Mouse (Mus musculus): ENCODE data around the gene Erbin.

Gene Erbin

GRCm38 (mm10) chr13:103914114-103914736 lies 6.1 kb downstream of the Erbin start:
- DNase-seq (ENCODE audit: low read depth in 1 of 2, low spot score in 2 of 2): no peak

- no peak for DNase-seq (ENCODE audit: low read depth in 1 of 2, low spot score in 2 of 2)
Observed at GRCm38 (mm10) chr13:103912351-103912750, 8.0 kb downstream of the Erbin start.

GRCm38 (mm10) chr13:103910598-103910997 lies 9.7 kb downstream of the Erbin start:
- DNase-seq (ENCODE audit: low read depth in 1 of 2, low spot score in 2 of 2): no peak

- no peak for DNase-seq (ENCODE audit: low read depth in 1 of 2, low spot score in 2 of 2)
Observed at GRCm38 (mm10) chr13:103909894-103910293, 10.4 kb downstream of the Erbin start.

- no peak for DNase-seq (ENCODE audit: low read depth in 1 of 2, low spot score in 2 of 2)
Observed at GRCm38 (mm10) chr13:103900015-103900414, 20.3 kb downstream of the Erbin start.

GRCm38 (mm10) chr13:103897606-103898005 lies 22.7 kb downstream of the Erbin start:
- DNase-seq (ENCODE audit: low read depth in 1 of 2, low spot score in 2 of 2): no peak

GRCm38 (mm10) chr13:103893065-103893464 lies 27.2 kb downstream of the Erbin start:
- no peak for DNase-seq (ENCODE audit: low read depth in 1 of 2, low spot score in 2 of 2)

- DNase-seq (ENCODE audit: low read depth in 1 of 2, low spot score in 2 of 2): no peak
Observed at GRCm38 (mm10) chr13:103890038-103890437, 30.3 kb downstream of the Erbin start.

- no peak for DNase-seq (ENCODE audit: low read depth in 1 of 2, low spot score in 2 of 2)
Observed at GRCm38 (mm10) chr13:103886503-103886902, 33.8 kb downstream of the Erbin start.

- DNase-seq (ENCODE audit: low read depth in 1 of 2, low spot score in 2 of 2): no peak
Observed at GRCm38 (mm10) chr13:103881200-103881599, 39.1 kb downstream of the Erbin start.

GRCm38 (mm10) chr13:103876743-103877142 lies 43.6 kb downstream of the Erbin start:
- no peak for DNase-seq (ENCODE audit: low read depth in 1 of 2, low spot score in 2 of 2)

- no peak for DNase-seq (ENCODE audit: low read depth in 1 of 2, low spot score in 2 of 2)
Observed at GRCm38 (mm10) chr13:103875823-103876514, 44.3 kb downstream of the Erbin start.

- no peak for DNase-seq (ENCODE audit: low read depth in 1 of 2, low spot score in 2 of 2)
Observed at GRCm38 (mm10) chr13:103870786-103871185, 49.5 kb downstream of the Erbin start.

- DNase-seq (ENCODE audit: low read depth in 1 of 2, low spot score in 2 of 2): no peak
Observed at GRCm38 (mm10) chr13:103870117-103870516, 50.2 kb downstream of the Erbin start.

- no peak for DNase-seq (ENCODE audit: low read depth in 1 of 2, low spot score in 2 of 2)
Observed at GRCm38 (mm10) chr13:103868875-103869274, 51.4 kb downstream of the Erbin start.

- no peak for DNase-seq (ENCODE audit: low read depth in 1 of 2, low spot score in 2 of 2)
Observed at GRCm38 (mm10) chr13:103862041-103862440, 58.3 kb downstream of the Erbin start.

- no peak for DNase-seq (ENCODE audit: low read depth in 1 of 2, low spot score in 2 of 2)
Observed at GRCm38 (mm10) chr13:103859041-103859440, 61.3 kb downstream of the Erbin start.

- no peak for DNase-seq (ENCODE audit: low read depth in 1 of 2, low spot score in 2 of 2)
Observed at GRCm38 (mm10) chr13:103847614-103848013, 72.7 kb downstream of the Erbin start.

- DNase-seq (ENCODE audit: low read depth in 1 of 2, low spot score in 2 of 2): no peak
Observed at GRCm38 (mm10) chr13:103841287-103842201, 78.8 kb downstream of the Erbin start.

- no peak for DNase-seq (ENCODE audit: low read depth in 1 of 2, low spot score in 2 of 2)
Observed at GRCm38 (mm10) chr13:103838619-103839018, 81.7 kb downstream of the Erbin start.

GRCm38 (mm10) chr13:103829623-103830135 lies 90.6 kb downstream of the Erbin start:
- no peak for DNase-seq (ENCODE audit: low read depth in 1 of 2, low spot score in 2 of 2)

- DNase-seq (ENCODE audit: low read depth in 1 of 2, low spot score in 2 of 2): no peak
Observed at GRCm38 (mm10) chr13:103822270-103822669, 98.0 kb downstream of the Erbin start.

Measured in monocyte, adult 2 months (primary cell).